Mouse (Mus musculus): ENCODE measurements around the gene Tmem108.

DNA sequence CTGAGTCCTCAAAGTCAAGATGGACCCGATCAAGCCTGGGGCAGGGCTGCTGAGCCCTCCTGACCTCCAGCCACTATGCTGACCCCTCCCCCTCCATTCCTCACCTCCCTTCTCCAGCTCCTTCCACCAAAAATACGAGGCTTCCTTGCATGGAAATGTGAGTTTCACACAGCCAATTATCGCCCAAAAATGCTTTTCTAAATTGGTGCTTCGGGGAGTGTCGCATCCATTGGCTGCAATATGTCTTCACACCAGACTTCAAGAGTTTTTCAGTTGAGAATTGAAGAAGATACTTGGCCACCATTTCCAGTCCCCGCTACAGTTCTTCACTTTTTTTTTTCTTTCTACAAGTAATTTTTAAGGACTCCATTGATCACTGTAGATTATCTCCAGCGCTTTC lies 19.8 kb upstream of the Tmem108 start:
- TF ChIP-seq CTCF (IDR thresholded peaks at IDR 0.05; ENCODE audit: control insufficient read depth, insufficient read depth, insufficient read length), result no peak
- no peak for TF ChIP-seq CEBPB (IDR thresholded peaks at IDR 0.05; ENCODE audit: low read depth)
- TF ChIP-seq USF1 (IDR thresholded peaks at IDR 0.05; ENCODE audit: low read depth), result no peak

Data from C2C12 (cell line).